Mouse (Mus musculus): ENCODE results near the gene 2810006K23Rik.

DNA sequence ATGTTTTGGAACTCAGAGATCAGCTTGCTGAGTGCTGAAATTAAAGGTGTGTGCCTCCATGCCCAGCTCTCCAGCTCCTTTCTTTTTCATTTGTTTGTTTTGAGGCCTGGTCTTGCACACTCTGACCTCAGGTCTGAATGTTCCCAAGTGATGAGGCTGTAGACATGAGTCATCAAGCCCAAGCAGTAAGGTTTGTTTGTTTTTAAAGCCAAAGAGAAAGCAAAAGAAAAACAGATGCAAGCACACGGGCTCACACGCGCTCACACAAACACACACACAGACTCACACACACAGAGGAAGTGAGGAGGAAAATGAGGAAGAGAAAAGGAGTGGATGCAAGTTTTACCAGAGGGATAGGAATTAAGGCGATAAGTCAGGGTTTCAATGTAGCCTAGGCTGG, 49.3 kb downstream of the 2810006K23Rik start:
- TF ChIP-seq POLR2A (IDR thresholded peaks at IDR 0.05; ENCODE audit: low read depth, low read length) (no peak), CTCF (conservative IDR thresholded peaks at IDR 0.05; ENCODE audit: insufficient read depth, insufficient read length, low read depth, low read length) (no peak)
